Mouse (Mus musculus) bone marrow macrophage, adult 2 months (primary cell): ENCODE measurements at regions not wholly inside any gene's neighbourhood (a gene's known extent, or its start where the extent isn't known, plus 50 kb on each side); places are given as distances from the start of the nearest gene placed in this dataset.

Experiments
- CTCF ChIP-seq: IDR thresholded peaks from 2 replicates; pipeline ENCODE4 v1.5.1; 2012; ENCODE audit warnings: low read depth, mild to moderate bottlenecking, low read length, moderate library complexity
- POLR2A ChIP-seq: IDR thresholded peaks from 2 replicates; pipeline ENCODE4 v1.6.1; 2012; ENCODE audit warnings: mild to moderate bottlenecking, low read depth, low read length, borderline replicate concordance

- no peak for TF ChIP-seq POLR2A
- TF ChIP-seq CTCF, result no peak
These were observed 138.1 kb upstream of the Pitx1 start for GRCm38 (mm10) chr13:55974105-55974504.
